Mouse (Mus musculus) embryonic facial prominence, embryonic 10.5 days (tissue): ENCODE measurements around the gene Dennd5a. TPM values are rescaled to one million over a fixed set of nuclear protein-coding genes. Genes with fewer than 3 reads are reported as not detected.
A peak's percentile ranks its signal among the peaks of the same experiment; 100 is the strongest.

Experiments used
- DNase-seq: peaks from one replicate; pipeline ENCODE4 v3.0.0-alpha.2; 2017; ENCODE audit warnings: low spot score
- H3K27ac ChIP-seq: fragments of 300-500 bp; sonication (generic); replicated peaks from 2 replicates; pipeline ENCODE4 v1.5.1; 2016; ENCODE audit warnings: mild to moderate bottlenecking
- H3K27me3 ChIP-seq: fragments of 300-500 bp; sonication (generic); replicated peaks from 2 replicates; pipeline ENCODE4 v1.6.1; 2016; ENCODE audit warnings: low read depth, mild to moderate bottlenecking; ENCODE audit not compliant: poor library complexity, severe bottlenecking
- H3K36me3 ChIP-seq: fragments of 300-500 bp; sonication (generic); replicated peaks from 2 replicates; pipeline ENCODE4 v1.6.1; 2016; ENCODE audit warnings: mild to moderate bottlenecking, moderate library complexity
- H3K4me1 ChIP-seq: fragments of 300-500 bp; sonication (generic); 2 replicates; pipeline ENCODE4 v1.6.1; 2016
- H3K4me3 ChIP-seq: fragments of 300-500 bp; sonication (generic); 2 replicates; pipeline ENCODE4 v1.5.1; 2016; ENCODE audit warnings: mild to moderate bottlenecking, moderate library complexity
- H3K9me3 ChIP-seq: fragments of 300-500 bp; sonication (generic); 2 replicates; pipeline ENCODE4 v1.6.1; 2016; ENCODE audit warnings: mild to moderate bottlenecking
- WGBS: fragments of 180-500 bp; shearing (Covaris S2); methylation state at CpG from one replicate; pipeline ENCODE4 v1.1.7; 2016; 5-methylcytosine and 5-hydroxymethylcytosine counted together
- polyA plus RNA-seq: library from polyadenylated mRNA; unstranded; fragments of >200 nt; fragmentation: Nextera tagmentation; extraction: Ambion mirVana; gene quantifications from 2 replicates; pipeline ENCODE4 v1.2.1, GENCODE M21; 2016

The Dennd5a gene
- polyA plus RNA-seq, 1 experiment from 2014 or later: 33.3 TPM

GRCm38 (mm10) chr7:109868498-109868897, 91.8 kb downstream of the Dennd5a start:
- Histone ChIP-seq H3K4me3 (no peak overlapping the region), H3K27ac (no peak overlapping the region), H3K9me3 (no peaks in the 10 kb centered on the region), H3K4me1 (peaks cover 31% of the 10 kb centered on the region), H3K36me3 (no peaks in the 10 kb centered on the region), H3K27me3 (peaks cover 53% of the 10 kb centered on the region)
- peak; percentile 30 for DNase-seq
- WGBS: 42% methylated on average over 3 of the region's 3 CpGs

GRCm38 (mm10) chr7:109866643-109867042, 93.6 kb downstream of the Dennd5a start:
- WGBS: 61% methylated on average over 3 of the region's 3 CpGs
- no peaks in the 10 kb centered on the region for H3K36me3 ChIP-seq
- no peak overlapping the region for H3K4me3 ChIP-seq
- no peak for DNase-seq
- H3K9me3 ChIP-seq: no peaks in the 10 kb centered on the region
- no peak overlapping the region for H3K27ac ChIP-seq
- peaks cover 31% of the 10 kb centered on the region for H3K4me1 ChIP-seq
- H3K27me3 ChIP-seq: peaks cover 66% of the 10 kb centered on the region

- peak; percentile 62 for DNase-seq
- Histone ChIP-seq H3K27me3 (peaks cover 66% of the 10 kb centered on the region), H3K9me3 (no peaks in the 10 kb centered on the region), H3K36me3 (no peaks in the 10 kb centered on the region), H3K4me3 (peak within 1 kb of the TSS; percentile 78), H3K27ac (peak within 1 kb of the TSS; percentile 73), H3K4me1 (peaks cover 31% of the 10 kb centered on the region)
- WGBS: under 1% methylated on average over 64 of the region's 69 CpGs
Measured at GRCm38 (mm10) chr7:109865370-109866229, 94.7 kb downstream of the Dennd5a start, which contains the start of gene Scube2. TSS of gene Scube2 (minus strand) at chr7:109865679.

GRCm38 (mm10) chr7:109863561-109863960, 96.7 kb downstream of the Dennd5a start:
- Histone ChIP-seq H3K4me3 (no peak overlapping the region), H3K27me3 (peaks cover 59% of the 10 kb centered on the region), H3K4me1 (peaks cover 31% of the 10 kb centered on the region), H3K27ac (no peak overlapping the region), H3K9me3 (no peaks in the 10 kb centered on the region), H3K36me3 (no peaks in the 10 kb centered on the region)
- no peak for DNase-seq
- WGBS: 20% methylated on average over 4 of the region's 4 CpGs

GRCm38 (mm10) chr7:109860162-109860561, 100.1 kb downstream of the Dennd5a start:
- no peaks in the 10 kb centered on the region for H3K36me3 ChIP-seq
- no peak overlapping the region for H3K4me3 ChIP-seq
- WGBS: 90% methylated on average over 7 of the region's 7 CpGs
- H3K9me3 ChIP-seq: no peaks in the 10 kb centered on the region
- no peak overlapping the region for H3K27ac ChIP-seq
- DNase-seq: no peak
- H3K4me1 ChIP-seq: peaks cover 10% of the 10 kb centered on the region
- peaks cover 29% of the 10 kb centered on the region for H3K27me3 ChIP-seq

- Histone ChIP-seq H3K27me3 (peaks cover 21% of the 10 kb centered on the region), H3K9me3 (no peaks in the 10 kb centered on the region), H3K36me3 (no peaks in the 10 kb centered on the region), H3K27ac (no peak overlapping the region), H3K4me3 (no peak overlapping the region), H3K4me1 (peaks cover 7% of the 10 kb centered on the region; the same call in 1 of the 2 replicates)
- no peak for DNase-seq
- WGBS: 67% methylated on average over 6 of the region's 6 CpGs
Measured at GRCm38 (mm10) chr7:109859354-109859753, 100.9 kb downstream of the Dennd5a start.

- H3K4me1 ChIP-seq: peaks cover 36% of the 10 kb centered on the region
- H3K27me3 ChIP-seq: peaks cover 17% of the 10 kb centered on the region
- WGBS: 66% methylated on average over 7 of the region's 7 CpGs
- H3K36me3 ChIP-seq: no peaks in the 10 kb centered on the region
- H3K4me3 ChIP-seq: no peak overlapping the region
- no peaks in the 10 kb centered on the region for H3K9me3 ChIP-seq
- H3K27ac ChIP-seq: no peak overlapping the region
- DNase-seq: no peak
Measured at GRCm38 (mm10) chr7:109852752-109853212, 107.5 kb downstream of the Dennd5a start.

GRCm38 (mm10) chr7:109852017-109852416, 108.3 kb downstream of the Dennd5a start:
- no peaks in the 10 kb centered on the region for H3K9me3 ChIP-seq
- H3K27ac ChIP-seq: no peak overlapping the region
- H3K4me1 ChIP-seq: peaks cover 36% of the 10 kb centered on the region
- no peak overlapping the region for H3K4me3 ChIP-seq
- H3K27me3 ChIP-seq: peaks cover 17% of the 10 kb centered on the region
- H3K36me3 ChIP-seq: no peaks in the 10 kb centered on the region
- WGBS: 96% methylated on average over 7 of the region's 7 CpGs
- DNase-seq: no peak

GRCm38 (mm10) chr7:109850531-109850930, 109.7 kb downstream of the Dennd5a start:
- DNase-seq: no peak
- H3K27me3 ChIP-seq: peaks cover 17% of the 10 kb centered on the region
- peak overlapping the region; percentile 54; the same call in 1 of the 2 replicates for H3K27ac ChIP-seq
- H3K9me3 ChIP-seq: no peaks in the 10 kb centered on the region
- H3K4me3 ChIP-seq: no peak overlapping the region
- no peaks in the 10 kb centered on the region for H3K36me3 ChIP-seq
- peaks cover 36% of the 10 kb centered on the region for H3K4me1 ChIP-seq
- WGBS: 67% methylated on average over 3 of the region's 3 CpGs

- H3K4me3 ChIP-seq: no peak overlapping the region
- peak overlapping the region; percentile 48; the same call in 1 of the 2 replicates for H3K27ac ChIP-seq
- 52% methylated on average over 8 of the region's 8 CpGs for WGBS
- DNase-seq: no peak
- peaks cover 17% of the 10 kb centered on the region for H3K27me3 ChIP-seq
- no peaks in the 10 kb centered on the region for H3K36me3 ChIP-seq
- H3K9me3 ChIP-seq: no peaks in the 10 kb centered on the region
- peaks cover 36% of the 10 kb centered on the region for H3K4me1 ChIP-seq
Measured at GRCm38 (mm10) chr7:109849750-109850434, 110.4 kb downstream of the Dennd5a start.

- peaks cover 32% of the 10 kb centered on the region for H3K4me1 ChIP-seq
- no peak overlapping the region for H3K4me3 ChIP-seq
- no peak for DNase-seq
- 50% methylated on average over 11 of the region's 11 CpGs for WGBS
- peak overlapping the region; percentile 48; the same call in 1 of the 2 replicates for H3K27ac ChIP-seq
- H3K9me3 ChIP-seq: no peaks in the 10 kb centered on the region
- H3K36me3 ChIP-seq: no peaks in the 10 kb centered on the region
- peaks cover 17% of the 10 kb centered on the region for H3K27me3 ChIP-seq
Measured at GRCm38 (mm10) chr7:109848867-109849733, 111.2 kb downstream of the Dennd5a start.

GRCm38 (mm10) chr7:109844100-109844499, 116.2 kb downstream of the Dennd5a start:
- 86% methylated on average over 6 of the region's 6 CpGs for WGBS
- Histone ChIP-seq H3K4me1 (peaks cover 6% of the 10 kb centered on the region), H3K36me3 (no peaks in the 10 kb centered on the region), H3K27me3 (no peaks in the 10 kb centered on the region; the same call in none of the 2 replicates), H3K27ac (no peak overlapping the region), H3K9me3 (no peaks in the 10 kb centered on the region), H3K4me3 (no peak overlapping the region)
- no peak for DNase-seq
